Mouse (Mus musculus) left cerebral cortex, postnatal 14 days (tissue): ENCODE measurements around the gene Fscb. TPM values are rescaled to one million over a fixed set of nuclear protein-coding genes. Genes with fewer than 3 reads are reported as not detected.

Experiments used
- DNase-seq, 2 experiments: peaks; one replicate each; pipeline ENCODE4 v3.0.0; 2021 to 2022; ENCODE audit warnings: low spot score in 2 of 2, mixed read lengths in 1 of 2
- intact Hi-C: fragments of 180-260 bp; cut with DNase I; formaldehyde crosslinking; loops from one replicate; pipeline ENCODE4 v1.15.1; 2025
- long read RNA-seq, 2 experiments: library from polyadenylated mRNA; stranded (forward); transcript quantifications; one replicate each; pipeline ENCODE4 v2.0.0; 2021
- total RNA-seq, 2 experiments: library from RNA; stranded (reverse); gene quantifications; 2 replicates each; pipeline ENCODE4 v1.2.3; 2021

The Fscb gene
- total RNA-seq, result not detected
- long read RNA-seq, experiment 1, result 0 reads
- long read RNA-seq, experiment 2, result 0 reads

DNA sequence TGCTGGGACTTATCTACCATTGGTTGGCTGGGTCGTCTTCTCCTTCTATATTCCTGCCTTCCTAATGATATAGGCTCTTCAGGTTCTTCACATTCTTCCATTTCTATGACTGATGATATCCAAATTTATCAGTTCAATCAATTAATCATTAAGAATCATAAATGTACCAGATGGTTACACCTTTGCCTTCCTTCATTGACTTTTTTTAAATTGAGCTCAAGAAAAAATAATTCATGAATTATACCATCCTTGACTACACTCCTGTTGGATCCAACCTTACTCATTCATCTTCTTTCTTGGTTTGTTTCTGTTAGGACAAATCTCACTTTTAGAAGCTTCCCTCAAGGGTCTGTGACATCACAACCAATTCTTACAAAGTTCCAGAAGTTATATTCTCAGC lies at the start of gene Fscb:
Fscb (minus strand) TSS at position 101 of the 400 bp plus-strand sequence.
- DNase-seq, result no peak
- intact Hi-C loops, result no loop called here

- intact Hi-C loops, result no loop called here
- no peak for DNase-seq
Observed at GRCm38 (mm10) chr12:64516775-64517174, 42.3 kb upstream of the Fscb start.

- DNase-seq, result peak; percentile 3 to 8
- intact Hi-C loops, result no loop called here
Observed at GRCm38 (mm10) chr12:64513439-64513838, 38.9 kb upstream of the Fscb start.

GRCm38 (mm10) chr12:64497706-64498105 lies 23.2 kb upstream of the Fscb start:
- no peak for DNase-seq
- intact Hi-C loops, result no loop called here

GRCm38 (mm10) chr12:64473615-64474014 lies 875 bp downstream of the Fscb start:
- no peak for DNase-seq
- intact Hi-C loops, result no loop called here

DNA sequence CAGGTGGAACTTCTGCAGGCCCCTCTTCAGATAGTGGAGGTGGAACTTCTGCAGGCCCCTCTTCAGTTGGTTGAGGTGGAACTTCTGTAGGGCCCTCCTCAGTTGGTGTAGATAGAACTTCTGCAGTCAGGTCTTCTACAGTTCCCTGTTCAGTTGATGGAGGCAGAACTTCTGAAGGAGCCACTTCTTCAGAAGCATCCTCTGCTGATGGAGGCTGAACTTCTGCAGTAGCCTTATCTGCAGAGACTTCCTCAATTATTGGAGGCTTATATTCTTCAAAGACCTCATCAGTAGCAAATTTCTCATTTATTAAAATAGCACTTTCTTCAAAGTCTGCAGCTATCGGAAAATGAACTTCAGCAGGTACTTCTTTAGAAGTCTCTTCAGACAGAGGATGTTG lies 1.4 kb downstream of the Fscb start:
- no peak for DNase-seq
- intact Hi-C loops, result no loop called here

DNA sequence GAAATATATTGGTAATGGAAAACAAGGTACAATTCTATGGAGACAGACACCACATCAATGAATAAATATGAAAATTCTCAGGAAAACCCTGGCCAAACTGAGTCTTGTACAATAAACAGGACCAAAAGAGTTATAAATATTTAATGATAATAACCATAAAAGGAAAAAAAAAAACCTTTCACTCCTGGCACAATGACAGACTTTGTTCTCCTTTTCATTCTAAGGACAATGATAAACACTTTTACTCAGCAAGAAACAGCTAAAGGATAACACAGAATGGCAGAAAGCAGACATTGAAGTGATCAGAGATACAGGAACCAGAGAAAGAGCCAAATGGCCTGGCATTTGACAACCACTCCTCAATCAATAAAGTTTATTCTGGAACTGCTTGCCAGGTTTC lies 19.3 kb downstream of the Fscb start:
- intact Hi-C loops, result no loop called here
- DNase-seq, result no peak

- intact Hi-C loops, result no loop called here
- DNase-seq, result peak in 1 of 2 experiments; percentile 1
Observed at GRCm38 (mm10) chr12:64449911-64450310, 24.6 kb downstream of the Fscb start.

GRCm38 (mm10) chr12:64436675-64437074 lies 37.8 kb downstream of the Fscb start:
- peak; percentile 1 to 6 for DNase-seq

More at GRCm38 (mm10) chr12:64436675-64437074, 37.8 kb downstream of the Fscb start:
- intact Hi-C loops, result no loop called here
